Mouse (Mus musculus) intestine, postnatal 0 days (tissue): ENCODE data around the gene Polr2l. TPM values are rescaled to one million over a fixed set of nuclear protein-coding genes. Genes with fewer than 3 reads are reported as not detected.
A peak's percentile ranks its signal among the peaks of the same experiment; 100 is the strongest.

Experiments
- ATAC-seq: fragments of 200-750 bp; cut with Nextera tagmentation; 2 replicates; pipeline ENCODE4 v1.8.0; 2017; ENCODE audit warnings: mild to moderate bottlenecking, moderate TSS enrichment, moderate library complexity
- H3K27ac ChIP-seq: fragments of 300-500 bp; sonication (generic); 2 replicates; pipeline ENCODE4 v1.5.1; 2014; ENCODE audit warnings: mild to moderate bottlenecking, low read depth, low read length, moderate library complexity
- H3K27me3 ChIP-seq: fragments of 300-500 bp; sonication (generic); replicated peaks from 2 replicates; pipeline ENCODE4 v1.6.1; 2014; ENCODE audit warnings: low read length, mixed read lengths; ENCODE audit not compliant: control insufficient read depth, insufficient read depth
- H3K36me3 ChIP-seq: fragments of 300-500 bp; sonication (generic); 2 replicates; pipeline ENCODE4 v1.6.1; 2014; ENCODE audit warnings: mild to moderate bottlenecking, moderate library complexity; ENCODE audit not compliant: control insufficient read depth, insufficient read depth
- H3K4me1 ChIP-seq: fragments of 300-500 bp; sonication (generic); replicated peaks from 2 replicates; pipeline ENCODE4 v1.6.1; 2014; ENCODE audit warnings: antibody characterized with exemption, low read length, mixed read lengths; ENCODE audit not compliant: control insufficient read depth, insufficient read depth
- H3K4me2 ChIP-seq: fragments of 300-500 bp; sonication (generic); replicated peaks from 2 replicates; pipeline ENCODE4 v1.6.1; 2014; ENCODE audit warnings: low read depth, mild to moderate bottlenecking, moderate library complexity
- H3K4me3 ChIP-seq: fragments of 300-500 bp; sonication (generic); 2 replicates; pipeline ENCODE4 v1.5.1; 2014; ENCODE audit warnings: low read depth, low read length
- H3K9ac ChIP-seq: fragments of 300-500 bp; sonication (generic); 2 replicates; pipeline ENCODE4 v1.6.1; 2014; ENCODE audit warnings: mild to moderate bottlenecking, low read depth, low read length
- H3K9me3 ChIP-seq: fragments of 300-500 bp; sonication (generic); 2 replicates; pipeline ENCODE4 v1.6.1; 2016; ENCODE audit warnings: mixed run types; ENCODE audit not compliant: control insufficient read depth
- CTCF ChIP-seq: sonication (generic); IDR thresholded peaks from 2 replicates; pipeline ENCODE4 v1.5.1; 2016; ENCODE audit warnings: low read depth, mild to moderate bottlenecking, control low read depth, antibody characterized with exemption, moderate library complexity
- WGBS: fragments of 180-500 bp; shearing (Covaris S2); extraction: QIAGEN DNeasy Blood & Tissue Kit; methylation state at CpG from one replicate; pipeline ENCODE4 v1.1.7; 2014; 5-methylcytosine and 5-hydroxymethylcytosine counted together
- polyA plus RNA-seq: library from polyadenylated mRNA; unstranded; fragments of >200 nt; fragmentation: Nextera tagmentation; extraction: Ambion mirVana; gene quantifications from 2 replicates; pipeline ENCODE4 v1.2.1, GENCODE M21; 2015

Gene Polr2l
- polyA plus RNA-seq, 1 experiment from 2014 or later, result 36.8 TPM

- no peak for TF ChIP-seq CTCF
- peak overlapping the region; percentile 80 for H3K4me2 ChIP-seq
- peaks cover 14% of the 10 kb centered on the region for H3K4me1 ChIP-seq
- no peaks in the 10 kb centered on the region for H3K9me3 ChIP-seq
- peak; percentile 5; the same call in 1 of the 2 replicates for ATAC-seq
- H3K36me3 ChIP-seq, result peaks cover 31% of the 10 kb centered on the region
- H3K27ac ChIP-seq, result peak overlapping the region; percentile 73
- peak overlapping the region; percentile 66 for H3K4me3 ChIP-seq
- peaks cover 11% of the 10 kb centered on the region for H3K27me3 ChIP-seq
- peak overlapping the region; percentile 67 for H3K9ac ChIP-seq
- 10% methylated on average over 5 of the region's 5 CpGs for WGBS
These were observed 6.8 kb downstream of the Polr2l start for GRCm38 (mm10) chr7:141468164-141468521.

GRCm38 (mm10) chr7:141467230-141468030, 7.5 kb downstream of the Polr2l start, which contains the start of gene Cd151:
Cd151 (plus strand) TSS chr7:141467392.
- Histone ChIP-seq H3K4me1 (peaks cover 14% of the 10 kb centered on the region), H3K4me2 (peak within 1 kb of the TSS; percentile 80), H3K36me3 (peaks cover 26% of the 10 kb centered on the region), H3K27me3 (peaks cover 11% of the 10 kb centered on the region), H3K4me3 (peak within 1 kb of the TSS; percentile 66), H3K9ac (peak within 1 kb of the TSS; percentile 67), H3K27ac (peak within 1 kb of the TSS; percentile 73), H3K9me3 (no peaks in the 10 kb centered on the region)
- 1% methylated on average over 47 of the region's 52 CpGs for WGBS
- peak; percentile 70 for ATAC-seq
- no peak for TF ChIP-seq CTCF

GRCm38 (mm10) chr7:141466607-141467148, 8.3 kb downstream of the Polr2l start:
- Histone ChIP-seq H3K27ac (0 out of 2 replicates have a peak overlapping the region, but pooled peaks have one; percentile 73), H3K9ac (peak overlapping the region; percentile 67; the same call in 1 of the 2 replicates), H3K4me1 (peaks cover 14% of the 10 kb centered on the region), H3K36me3 (peaks cover 21% of the 10 kb centered on the region), H3K27me3 (peaks cover 11% of the 10 kb centered on the region), H3K4me2 (peak overlapping the region; percentile 80), H3K9me3 (no peaks in the 10 kb centered on the region), H3K4me3 (peak overlapping the region; percentile 66)
- TF ChIP-seq CTCF, result no peak
- 66% methylated on average over 10 of the region's 10 CpGs for WGBS
- no peak for ATAC-seq

- no peaks in the 10 kb centered on the region for H3K9me3 ChIP-seq
- H3K36me3 ChIP-seq, result peaks cover 16% of the 10 kb centered on the region
- no peak overlapping the region for H3K9ac ChIP-seq
- peaks cover 14% of the 10 kb centered on the region for H3K4me1 ChIP-seq
- H3K27me3 ChIP-seq, result peaks cover 11% of the 10 kb centered on the region
- H3K4me3 ChIP-seq, result no peak overlapping the region
- no peak for TF ChIP-seq CTCF
- no peak overlapping the region for H3K4me2 ChIP-seq
- 86% methylated on average over 7 of the region's 7 CpGs for WGBS
- H3K27ac ChIP-seq, result no peak overlapping the region
- ATAC-seq, result no peak
These were observed 8.9 kb downstream of the Polr2l start for GRCm38 (mm10) chr7:141466045-141466394.

- peaks cover 11% of the 10 kb centered on the region for H3K36me3 ChIP-seq
- H3K27me3 ChIP-seq, result peaks cover 11% of the 10 kb centered on the region
- TF ChIP-seq CTCF, result no peak
- no peak for ATAC-seq
- H3K9ac ChIP-seq, result no peak overlapping the region
- H3K4me3 ChIP-seq, result no peak overlapping the region
- no peak overlapping the region for H3K27ac ChIP-seq
- 58% methylated on average over 10 of the region's 10 CpGs for WGBS
- peaks cover 14% of the 10 kb centered on the region for H3K4me1 ChIP-seq
- H3K9me3 ChIP-seq, result no peaks in the 10 kb centered on the region
- peak overlapping the region; percentile 51; the same call in 1 of the 2 replicates for H3K4me2 ChIP-seq
These were observed 9.4 kb downstream of the Polr2l start for GRCm38 (mm10) chr7:141465388-141466044.

- peak overlapping the region; percentile 9; the same call in 1 of the 2 replicates for H3K4me3 ChIP-seq
- no peak for ATAC-seq
- H3K27me3 ChIP-seq, result peaks cover 11% of the 10 kb centered on the region
- peaks cover 7% of the 10 kb centered on the region for H3K36me3 ChIP-seq
- no peaks in the 10 kb centered on the region for H3K9me3 ChIP-seq
- no peak overlapping the region for H3K27ac ChIP-seq
- H3K9ac ChIP-seq, result 0 out of 2 replicates have a peak overlapping the region, but pooled peaks have one; percentile 11
- no peak for TF ChIP-seq CTCF
- H3K4me1 ChIP-seq, result peaks cover 14% of the 10 kb centered on the region
- 22% methylated on average over 35 of the region's 38 CpGs for WGBS
- H3K4me2 ChIP-seq, result peak overlapping the region; percentile 51
These were observed 10.2 kb downstream of the Polr2l start for GRCm38 (mm10) chr7:141464603-141465201.
